Mouse (Mus musculus) testis, adult 2 months (tissue): Measurements from ENCODE around the gene Nr1h4.

Experiments used
- CTCF ChIP-seq: fragments of 200-500 bp; IDR thresholded peaks from 2 replicates; pipeline ENCODE4 v1.5.1; 2012; ENCODE audit warnings: low read depth, mild to moderate bottlenecking, inconsistent platforms, low read length, moderate library complexity; ENCODE audit not compliant: control insufficient read depth, insufficient read depth, insufficient replicate concordance
- POLR2A ChIP-seq: fragments of 200-500 bp; IDR thresholded peaks from 2 replicates; pipeline ENCODE4 v1.6.1; 2012; ENCODE audit warnings: low read depth, mild to moderate bottlenecking, inconsistent platforms, low read length, moderate library complexity; ENCODE audit not compliant: control insufficient read depth

DNA sequence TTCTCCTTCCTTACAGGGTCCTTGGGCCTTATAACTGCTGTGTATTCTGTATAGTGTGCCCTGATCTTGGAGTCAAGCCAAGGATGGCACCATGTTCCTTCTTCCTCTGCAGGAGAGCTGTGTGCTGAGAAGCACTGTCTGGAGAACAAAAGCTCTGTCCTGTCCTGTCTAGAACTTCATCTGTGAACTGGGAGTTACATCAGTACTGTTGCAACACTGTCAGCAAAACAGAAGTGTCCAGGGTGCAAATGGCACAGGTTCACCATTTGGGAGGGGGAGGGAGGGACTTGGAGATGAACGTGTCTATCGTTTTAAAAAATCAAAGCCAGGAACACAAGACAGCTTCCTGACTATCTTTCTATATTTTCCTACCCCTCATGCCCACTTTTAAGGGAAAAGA is 1.4 kb downstream of the Nr1h4 start:
- TF ChIP-seq CTCF = no peak
- no peak for TF ChIP-seq POLR2A
